Mouse (Mus musculus) lung, postnatal 0 days (tissue): Measurements from ENCODE around the gene Bcdin3d. TPM values are rescaled to one million over a fixed set of nuclear protein-coding genes. Genes with fewer than 3 reads are reported as not detected.
A peak's percentile ranks its signal among the peaks of the same experiment; 100 is the strongest.

Source experiments
- ATAC-seq: fragments of 200-750 bp; cut with Nextera tagmentation; 2 replicates; pipeline ENCODE4 v1.8.0; 2017; ENCODE audit warnings: moderate library complexity
- DNase-seq: peaks from one replicate; pipeline ENCODE4 v3.0.0-alpha.2; 2016; ENCODE audit warnings: low spot score
- H3K27ac ChIP-seq: fragments of 300-500 bp; sonication (generic); 2 replicates; pipeline ENCODE4 v1.5.1; 2014; ENCODE audit warnings: antibody characterized with exemption, mild to moderate bottlenecking, low read length, mixed read lengths
- H3K27me3 ChIP-seq: fragments of 300-500 bp; sonication (generic); replicated peaks from 2 replicates; pipeline ENCODE4 v1.6.1; 2014; ENCODE audit warnings: low read length, mixed read lengths; ENCODE audit not compliant: insufficient read depth
- H3K36me3 ChIP-seq: fragments of 300-500 bp; sonication (generic); 2 replicates; pipeline ENCODE4 v1.6.1; 2014; ENCODE audit warnings: low read length, mixed read lengths; ENCODE audit not compliant: insufficient read depth
- H3K4me1 ChIP-seq: fragments of 300-500 bp; sonication (generic); 2 replicates; pipeline ENCODE4 v1.6.1; 2014; ENCODE audit warnings: antibody characterized with exemption, low read depth, low read length, mixed read lengths; ENCODE audit not compliant: insufficient read depth
- H3K4me2 ChIP-seq: fragments of 300-500 bp; sonication (generic); replicated peaks from 2 replicates; pipeline ENCODE4 v1.6.1; 2014; ENCODE audit warnings: low read depth, mild to moderate bottlenecking, low read length, moderate library complexity, mixed read lengths
- H3K4me3 ChIP-seq: fragments of 300-500 bp; sonication (generic); 2 replicates; pipeline ENCODE4 v1.5.1; 2014; ENCODE audit warnings: low read depth, low read length
- H3K9ac ChIP-seq: fragments of 300-500 bp; sonication (generic); replicated peaks from 2 replicates; pipeline ENCODE4 v1.6.1; 2014; ENCODE audit warnings: low read depth, mild to moderate bottlenecking
- H3K9me3 ChIP-seq: fragments of 300-500 bp; sonication (generic); 2 replicates; pipeline ENCODE4 v1.6.1; 2016; ENCODE audit warnings: low read length, mixed read lengths
- CTCF ChIP-seq: IDR thresholded peaks from 2 replicates; pipeline ENCODE4 v1.5.1; 2016; ENCODE audit warnings: antibody characterized with exemption, mild to moderate bottlenecking
- EP300 ChIP-seq: IDR thresholded peaks from 2 replicates; pipeline ENCODE4 v1.6.1; 2016; ENCODE audit warnings: antibody characterized with exemption, mild to moderate bottlenecking, control low read depth
- WGBS: fragments of 180-500 bp; shearing (Covaris S2); extraction: QIAGEN DNeasy Blood & Tissue Kit; methylation state at CpG from one replicate; pipeline ENCODE4 v1.1.7; 2014; 5-methylcytosine and 5-hydroxymethylcytosine counted together
- polyA plus RNA-seq: library from polyadenylated mRNA; unstranded; fragments of >200 nt; fragmentation: Nextera tagmentation; extraction: Ambion mirVana; gene quantifications from 2 replicates; pipeline ENCODE4 v1.2.1, GENCODE M21; 2015

Bcdin3d gene
- 11.2 and 11.5 TPM in 2 replicates for polyA plus RNA-seq

DNA sequence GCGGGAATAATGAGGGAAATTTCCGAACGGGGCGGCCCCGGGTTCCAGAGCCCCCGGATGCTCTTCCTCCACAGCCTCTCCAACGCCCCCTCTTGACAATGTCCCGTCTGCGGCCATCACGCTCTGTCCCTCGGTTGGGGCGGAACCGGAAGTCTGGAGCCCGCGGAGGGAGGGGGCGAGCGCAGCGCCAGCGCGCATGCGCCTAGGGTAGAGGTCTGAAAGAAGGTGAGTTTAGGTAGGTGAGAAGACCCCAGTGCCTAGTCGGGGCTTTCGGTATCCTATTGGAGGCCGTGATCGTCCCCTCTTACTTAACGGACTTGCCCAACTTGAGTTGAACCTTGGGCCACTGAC is at the start of gene Bcdin3d:
Bcdin3d (minus strand) TSS at position 155 of the 351 bp plus-strand sequence.
- DNase-seq (peak; percentile 94), ATAC-seq (peak; percentile 91)
- no peaks in the 10 kb centered on the region for H3K36me3 ChIP-seq
- 0% methylated on average over 24 of the region's 26 CpGs for WGBS
- TF ChIP-seq CTCF: peak; percentile 60
- TF ChIP-seq EP300: no peak
- H3K4me3 ChIP-seq: peak within 1 kb of the TSS; percentile 79
- H3K27ac ChIP-seq: peak within 1 kb of the TSS; percentile 88
- H3K4me2 ChIP-seq: peak within 1 kb of the TSS; percentile 89
- no peaks in the 10 kb centered on the region for H3K9me3 ChIP-seq
- H3K4me1 ChIP-seq: peaks cover 4% of the 10 kb centered on the region; the same call in 1 of the 2 replicates
- H3K9ac ChIP-seq: peak within 1 kb of the TSS; percentile 76
- no peaks in the 10 kb centered on the region for H3K27me3 ChIP-seq

DNA sequence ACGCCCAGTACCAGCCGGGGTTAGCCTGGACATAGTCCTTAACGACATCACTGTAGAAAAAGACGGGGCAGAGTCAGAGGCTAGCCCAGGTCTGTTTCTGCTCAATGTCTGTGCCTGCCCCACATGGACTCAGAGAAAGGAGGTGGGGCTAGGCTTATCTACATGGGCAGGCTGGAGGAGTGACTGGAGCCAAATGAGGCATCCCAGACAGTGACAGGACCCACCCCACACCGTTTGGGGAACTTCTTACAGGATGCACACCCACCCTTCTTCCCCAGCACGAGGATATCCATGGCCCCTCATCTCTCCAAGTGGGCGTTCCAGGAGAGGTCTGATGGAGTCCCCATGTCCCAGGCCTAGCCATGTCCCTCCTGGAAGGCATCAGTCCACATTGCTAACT is 45.8 kb upstream of the Bcdin3d start:
- TF ChIP-seq EP300: no peak
- TF ChIP-seq CTCF: no peak
- Histone ChIP-seq H3K9me3 (no peaks in the 10 kb centered on the region), H3K4me2 (no peak overlapping the region), H3K4me1 (peaks cover 3% of the 10 kb centered on the region; the same call in 1 of the 2 replicates), H3K27ac (no peak overlapping the region), H3K9ac (no peak overlapping the region), H3K36me3 (no peaks in the 10 kb centered on the region), H3K4me3 (no peak overlapping the region), H3K27me3 (no peaks in the 10 kb centered on the region)
- no peak for ATAC-seq
- DNase-seq: no peak
- 69% methylated on average over 7 of the region's 7 CpGs for WGBS

DNA sequence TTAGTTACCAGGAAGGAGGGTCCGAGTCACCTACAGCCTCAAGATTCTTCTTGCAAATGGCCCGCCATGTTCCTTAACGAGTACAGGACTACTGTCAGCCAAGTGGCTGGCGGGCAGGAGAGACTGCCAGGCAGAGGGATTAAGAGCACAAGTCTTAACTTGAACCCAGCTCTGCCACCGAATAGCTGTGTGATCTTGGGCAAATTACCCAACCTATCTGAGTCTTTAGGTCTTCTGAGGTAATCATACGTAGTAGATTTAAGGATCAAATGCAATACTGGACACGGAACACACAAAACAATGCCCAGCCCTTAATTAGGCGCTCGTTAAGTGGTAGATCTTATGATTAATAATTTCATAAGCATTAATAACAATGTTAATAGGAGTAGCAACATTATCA is 45.1 kb upstream of the Bcdin3d start:
- no peaks in the 10 kb centered on the region for H3K9me3 ChIP-seq
- H3K27ac ChIP-seq: no peak overlapping the region
- no peaks in the 10 kb centered on the region for H3K27me3 ChIP-seq
- no peak overlapping the region for H3K4me2 ChIP-seq
- TF ChIP-seq EP300: no peak
- TF ChIP-seq CTCF: no peak
- ATAC-seq: no peak
- H3K4me3 ChIP-seq: no peak overlapping the region
- H3K36me3 ChIP-seq: no peaks in the 10 kb centered on the region
- H3K4me1 ChIP-seq: peaks cover 3% of the 10 kb centered on the region; the same call in 1 of the 2 replicates
- no peak for DNase-seq
- H3K9ac ChIP-seq: no peak overlapping the region
- WGBS: 93% methylated on average over 9 of the region's 9 CpGs

DNA sequence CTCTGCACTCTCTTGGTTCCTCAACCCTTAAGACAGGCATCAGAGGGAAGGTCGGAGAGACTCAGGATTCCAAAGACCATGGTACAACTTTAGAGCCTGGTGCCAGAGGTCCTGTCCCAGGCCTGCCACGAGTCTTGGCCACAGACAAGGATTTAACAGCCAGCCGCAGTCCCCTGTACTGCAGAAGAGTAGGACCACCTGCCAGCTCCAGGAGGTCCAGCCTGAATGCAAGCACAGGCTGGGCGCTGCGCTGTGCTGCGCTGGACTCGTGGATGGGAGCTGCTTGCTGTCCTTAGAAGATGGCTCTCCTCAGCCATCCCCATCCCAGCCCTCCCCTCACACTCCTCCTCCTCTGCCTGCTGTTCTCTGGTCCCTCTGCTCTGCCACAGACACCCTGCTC is 43.2 kb upstream of the Bcdin3d start:
- H3K9me3 ChIP-seq: no peaks in the 10 kb centered on the region
- TF ChIP-seq CTCF: no peak
- no peak for TF ChIP-seq EP300
- no peak overlapping the region for H3K4me3 ChIP-seq
- DNase-seq (peak; percentile 43), ATAC-seq (peak; percentile 51; the same call in 1 of the 2 replicates)
- no peak overlapping the region for H3K4me2 ChIP-seq
- no peak overlapping the region for H3K9ac ChIP-seq
- no peak overlapping the region for H3K27ac ChIP-seq
- WGBS: 56% methylated on average over 7 of the region's 7 CpGs
- peaks cover 3% of the 10 kb centered on the region; the same call in 1 of the 2 replicates for H3K4me1 ChIP-seq
- no peaks in the 10 kb centered on the region for H3K36me3 ChIP-seq
- H3K27me3 ChIP-seq: no peaks in the 10 kb centered on the region

DNA sequence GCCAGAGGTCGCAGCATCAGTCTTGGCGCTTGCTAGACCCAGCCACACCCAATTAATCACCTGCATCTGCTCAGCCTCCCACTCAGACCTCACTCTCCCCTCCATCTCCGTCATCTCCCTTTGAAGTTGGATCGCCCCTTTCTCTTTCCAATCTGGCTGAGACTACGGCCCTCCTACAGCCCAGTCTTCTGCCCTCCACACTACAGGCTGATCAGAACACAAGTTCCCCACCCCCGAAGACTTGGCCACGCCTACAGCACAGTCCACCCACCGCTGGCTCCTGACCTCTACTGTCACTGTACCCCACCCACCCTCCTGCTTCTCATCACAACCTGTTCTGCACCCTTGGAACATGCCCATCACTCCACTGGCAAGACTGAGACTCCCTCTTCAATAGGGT is 42.2 kb upstream of the Bcdin3d start:
- H3K9ac ChIP-seq: no peak overlapping the region
- TF ChIP-seq CTCF (no peak), EP300 (no peak)
- H3K27ac ChIP-seq: no peak overlapping the region
- WGBS: 41% methylated on average over 8 of the region's 8 CpGs
- no peak overlapping the region for H3K4me2 ChIP-seq
- no peaks in the 10 kb centered on the region for H3K27me3 ChIP-seq
- H3K4me3 ChIP-seq: no peak overlapping the region
- no peaks in the 10 kb centered on the region for H3K9me3 ChIP-seq
- H3K4me1 ChIP-seq: peaks cover 3% of the 10 kb centered on the region; the same call in 1 of the 2 replicates
- ATAC-seq (no peak), DNase-seq (no peak)
- H3K36me3 ChIP-seq: no peaks in the 10 kb centered on the region

DNA sequence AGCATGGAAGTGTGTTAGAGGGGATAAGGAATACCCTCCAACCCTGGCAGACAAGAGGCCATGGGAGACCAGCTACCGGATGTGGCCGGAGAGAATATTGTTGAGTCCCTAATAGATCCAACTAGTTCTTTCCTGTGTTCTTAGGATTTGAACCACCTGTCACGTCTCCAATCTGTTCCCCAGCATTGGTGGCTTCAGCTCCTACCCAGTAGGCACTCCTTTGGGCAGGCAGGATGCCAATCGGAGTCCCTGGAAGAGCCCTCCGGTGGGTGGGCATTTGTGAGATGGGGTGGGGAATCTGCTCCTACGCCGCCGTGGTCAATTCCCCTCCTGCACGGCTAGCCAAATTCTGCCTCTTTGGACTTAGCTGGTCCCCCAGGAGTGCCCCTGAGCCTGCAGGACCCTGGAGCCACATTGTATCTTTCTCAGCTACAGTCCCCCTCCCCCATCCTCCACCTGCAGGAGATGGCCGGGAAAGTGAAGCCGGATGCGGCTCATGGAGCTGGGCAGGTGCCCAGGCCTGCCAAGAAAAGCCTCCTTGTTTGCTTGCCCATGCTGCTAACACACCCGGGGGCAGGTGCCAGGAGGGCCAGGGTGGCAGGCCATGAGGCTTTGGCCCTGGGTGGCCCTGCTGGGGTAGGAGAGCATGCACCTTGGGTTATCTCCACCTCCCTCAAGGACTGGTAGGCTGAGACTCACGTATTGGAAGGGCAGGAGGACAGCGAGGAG is 37.4 kb upstream of the Bcdin3d start:
- WGBS: 71% methylated on average over 15 of the region's 15 CpGs
- DNase-seq (no peak), ATAC-seq (no peak)
- H3K4me3 ChIP-seq: no peak overlapping the region
- H3K4me2 ChIP-seq: no peak overlapping the region
- no peaks in the 10 kb centered on the region for H3K36me3 ChIP-seq
- H3K9ac ChIP-seq: no peak overlapping the region
- no peaks in the 10 kb centered on the region for H3K27me3 ChIP-seq
- H3K27ac ChIP-seq: no peak overlapping the region
- no peak for TF ChIP-seq EP300
- no peak for TF ChIP-seq CTCF
- H3K9me3 ChIP-seq: no peaks in the 10 kb centered on the region
- peaks cover 8% of the 10 kb centered on the region; the same call in 1 of the 2 replicates for H3K4me1 ChIP-seq
